Mouse (Mus musculus) kidney, adult 2 months (tissue): ENCODE results near the gene Cd86.

Experiments
- CTCF ChIP-seq: fragments of 200-500 bp; conservative IDR thresholded peaks from 2 replicates; pipeline ENCODE4 v1.5.1; 2011; ENCODE audit warnings: low read depth, mild to moderate bottlenecking, control low read depth, low read length, moderate library complexity, mixed read lengths; ENCODE audit not compliant: insufficient read depth, insufficient read length
- POLR2A ChIP-seq: fragments of 200-500 bp; IDR thresholded peaks from one replicate; pipeline ENCODE4 v1.6.1; 2011; ENCODE audit warnings: low read depth, low read length, control low read depth

DNA sequence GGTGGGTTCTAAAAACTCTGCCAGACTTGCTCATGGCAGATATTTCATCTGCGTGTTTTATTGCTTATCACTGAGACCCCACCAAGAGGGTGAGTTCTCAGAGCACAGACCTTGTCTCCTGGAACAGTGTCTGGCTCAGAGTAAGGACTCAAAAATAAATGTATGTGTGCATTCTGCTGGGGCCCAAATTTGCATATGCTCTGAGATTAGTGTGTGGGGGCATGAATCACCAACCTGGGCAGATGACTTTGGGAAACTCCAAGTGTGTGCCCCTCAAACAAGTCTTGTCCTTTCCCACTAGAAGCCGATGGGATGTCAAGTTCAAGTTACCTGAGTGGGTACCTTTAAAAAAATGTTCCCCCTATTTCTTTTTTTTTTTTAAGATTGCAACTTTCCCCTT is 34.6 kb upstream of the Cd86 start:
- TF ChIP-seq CTCF: no peak
- TF ChIP-seq POLR2A: no peak
